Mouse (Mus musculus) retina, postnatal 7 days (tissue): Measurements from ENCODE around the gene Gpc6.

Experiments
- DNase-seq: peaks from one replicate; pipeline ENCODE4 v3.0.0-alpha.2; 2012; ENCODE audit warnings: low read depth, low spot score

The Gpc6 gene

DNA sequence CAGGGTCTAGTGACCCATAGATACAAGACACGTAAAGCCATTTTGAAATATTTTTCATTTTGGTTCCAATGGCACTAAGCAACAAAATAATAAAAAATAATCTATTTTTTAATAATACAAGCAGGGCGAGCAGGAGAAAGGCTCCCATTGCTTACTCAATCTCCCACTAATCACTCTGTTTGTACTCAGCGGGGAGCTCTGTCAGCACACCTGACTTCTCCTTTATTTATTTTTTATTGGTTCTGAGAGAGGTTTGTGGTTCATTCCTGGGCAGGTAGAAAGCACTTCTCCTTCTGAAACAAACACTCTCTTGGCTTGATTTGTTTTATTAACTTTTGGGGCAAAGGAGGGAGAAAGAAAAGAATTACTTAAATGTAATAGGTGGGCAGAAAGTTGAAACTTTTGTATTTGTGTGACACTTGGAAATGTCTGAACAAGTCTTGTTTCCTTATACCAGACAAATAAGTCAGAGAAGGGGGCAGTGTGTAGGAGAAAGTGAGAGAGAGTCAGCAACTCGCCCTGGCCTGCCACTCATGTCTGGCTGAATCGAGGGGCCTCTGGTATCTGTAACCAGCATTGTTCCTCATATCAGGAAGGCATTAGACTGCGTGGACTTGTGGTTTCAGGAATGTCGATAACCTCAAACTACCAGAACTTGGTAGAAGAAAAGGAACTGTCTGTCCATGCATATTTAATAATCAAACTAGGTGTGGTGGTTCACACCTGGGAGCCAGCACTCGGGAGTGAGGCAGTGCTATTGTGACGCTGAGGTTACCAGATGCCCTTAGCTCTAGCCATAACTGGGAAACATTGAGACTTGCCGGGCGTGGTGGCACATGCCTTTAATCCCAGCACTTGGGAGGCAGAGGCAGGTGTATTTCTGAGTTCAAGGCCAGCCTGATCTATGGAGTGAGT, 924.7 kb downstream of the Gpc6 start:
- no peak for DNase-seq

DNA sequence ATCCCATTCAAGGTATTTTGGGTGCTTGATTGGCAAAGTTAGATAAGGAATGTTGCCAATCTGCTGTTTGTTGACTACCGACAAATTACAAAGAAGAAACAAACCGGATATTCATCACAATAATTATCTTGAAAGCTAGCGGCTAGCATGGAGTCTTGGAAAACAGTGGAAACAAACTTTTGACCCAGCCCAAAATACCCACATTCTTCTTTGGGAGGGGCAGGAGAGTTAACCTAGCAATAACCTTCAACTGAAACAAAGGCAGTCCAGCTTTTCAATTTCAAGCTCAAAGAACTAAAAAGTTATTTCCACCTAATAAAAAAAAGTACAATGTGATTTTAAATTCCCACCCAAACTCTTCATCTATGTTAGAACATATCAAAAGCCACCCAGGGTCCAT, 927.2 kb downstream of the Gpc6 start:
- no peak for DNase-seq

DNA sequence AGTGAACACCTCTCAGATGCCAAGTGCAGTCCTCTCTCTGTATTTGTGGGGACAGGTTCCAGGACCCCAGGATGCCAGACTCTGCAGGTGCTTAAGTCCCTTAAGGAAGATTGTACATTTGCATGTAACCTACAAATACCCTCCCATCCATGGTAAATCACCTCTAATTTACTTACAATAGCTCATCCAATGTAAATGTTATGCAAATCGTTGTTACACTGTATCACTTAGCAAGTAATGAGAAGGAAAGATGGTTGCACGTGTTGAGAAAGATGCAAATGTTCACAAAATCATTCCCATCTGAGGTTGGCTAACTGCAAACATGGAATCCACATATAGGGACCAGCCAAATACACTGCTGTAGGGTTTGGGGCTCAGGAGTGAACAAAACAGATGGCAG, 927.7 kb downstream of the Gpc6 start:
- no peak for DNase-seq

DNA sequence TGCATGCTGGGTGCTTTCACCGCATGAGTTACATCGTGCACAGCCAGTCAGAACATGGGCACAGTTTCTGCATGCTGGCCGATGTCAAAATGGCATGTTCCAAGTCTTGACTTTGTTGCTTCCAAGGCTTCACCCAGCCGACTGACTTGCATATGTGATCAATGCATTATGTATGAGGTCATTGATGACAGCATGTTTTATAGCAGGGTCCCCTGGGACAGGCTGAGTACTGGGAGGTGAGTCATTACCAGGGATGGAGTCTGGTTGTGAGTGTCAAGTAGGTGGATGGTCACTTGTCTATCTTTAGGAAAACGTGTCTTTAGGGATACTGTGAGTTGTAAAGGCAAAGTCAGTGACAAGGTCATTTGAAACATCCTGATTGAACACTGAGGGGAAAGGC, 929.4 kb downstream of the Gpc6 start:
- DNase-seq, result no peak

DNA sequence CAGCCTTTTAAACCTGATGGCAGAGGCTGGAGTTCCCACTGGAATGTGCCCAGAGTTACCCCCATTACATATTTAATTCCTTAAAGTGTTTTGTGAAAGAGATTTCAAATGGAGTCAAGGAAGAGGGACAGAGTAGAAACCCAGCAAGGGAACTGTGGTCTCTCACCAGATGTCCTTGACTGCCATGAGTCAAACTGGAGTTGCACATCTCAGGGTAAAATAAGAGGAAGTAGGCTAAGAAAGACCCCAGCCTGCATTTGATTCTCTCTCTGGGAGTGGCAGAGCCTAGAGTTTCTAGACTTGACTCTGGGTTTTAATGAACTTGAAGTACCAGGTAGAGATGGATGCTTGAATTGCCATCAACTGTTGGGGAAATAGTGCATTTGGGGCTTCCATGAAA, 946.2 kb downstream of the Gpc6 start:
- no peak for DNase-seq

DNA sequence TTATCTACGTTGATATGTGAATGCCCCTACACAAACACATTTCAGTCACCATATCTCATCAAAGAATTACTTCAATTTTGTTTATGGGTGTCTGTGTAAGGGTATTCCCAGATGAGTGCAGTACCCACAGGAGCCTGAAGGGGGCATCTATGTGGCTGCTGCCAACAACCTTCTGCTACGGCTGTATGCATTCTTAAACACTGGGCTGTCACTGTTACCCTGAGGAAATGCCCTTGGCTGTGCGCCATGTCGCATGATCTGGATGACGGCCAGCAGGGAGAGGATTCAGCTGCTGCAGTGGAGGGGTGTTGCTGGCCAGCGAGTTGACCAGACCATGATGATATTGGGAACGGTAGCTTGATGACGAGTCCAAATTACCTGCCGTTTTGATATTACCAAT, 954.2 kb downstream of the Gpc6 start:
- DNase-seq, result no peak

DNA sequence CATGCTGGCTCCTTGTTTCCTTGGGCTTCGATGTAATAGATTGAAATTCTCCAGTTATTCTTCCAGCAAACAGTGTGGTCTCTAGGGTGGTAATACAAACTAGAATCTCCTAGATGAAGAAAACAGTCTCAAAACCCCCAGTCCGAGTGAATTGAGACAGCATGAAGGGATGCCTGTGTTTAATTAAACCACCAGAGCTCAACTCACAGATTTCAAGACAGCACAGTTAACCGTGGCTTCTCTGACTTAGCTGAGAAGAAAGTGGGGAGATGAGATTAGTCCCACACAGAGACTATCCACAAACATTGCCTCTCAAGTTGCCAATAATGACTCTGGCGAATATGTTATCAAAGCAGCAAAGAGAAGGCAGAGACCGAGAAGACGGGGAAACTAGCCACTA, 956.0 kb downstream of the Gpc6 start:
- no peak for DNase-seq

DNA sequence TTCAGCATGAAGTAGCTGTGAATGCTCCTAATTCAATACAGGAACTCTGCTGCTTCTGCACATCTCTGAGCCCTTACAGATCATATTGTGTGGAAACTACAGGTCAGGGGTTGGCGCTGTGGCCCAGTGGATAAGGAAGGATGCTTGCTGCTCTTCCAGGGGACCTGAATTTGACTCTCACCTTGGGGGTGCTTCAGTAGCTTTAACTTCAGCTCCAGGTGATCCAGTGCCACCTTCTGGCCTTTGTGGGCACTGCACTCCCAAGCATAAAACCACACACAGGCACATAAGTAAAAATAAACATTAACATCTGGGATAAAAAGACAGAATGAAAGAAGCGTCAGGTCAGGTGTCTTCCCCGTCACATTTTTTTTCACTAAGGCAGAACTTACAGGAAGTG, 957.1 kb downstream of the Gpc6 start:
- DNase-seq, result no peak

DNA sequence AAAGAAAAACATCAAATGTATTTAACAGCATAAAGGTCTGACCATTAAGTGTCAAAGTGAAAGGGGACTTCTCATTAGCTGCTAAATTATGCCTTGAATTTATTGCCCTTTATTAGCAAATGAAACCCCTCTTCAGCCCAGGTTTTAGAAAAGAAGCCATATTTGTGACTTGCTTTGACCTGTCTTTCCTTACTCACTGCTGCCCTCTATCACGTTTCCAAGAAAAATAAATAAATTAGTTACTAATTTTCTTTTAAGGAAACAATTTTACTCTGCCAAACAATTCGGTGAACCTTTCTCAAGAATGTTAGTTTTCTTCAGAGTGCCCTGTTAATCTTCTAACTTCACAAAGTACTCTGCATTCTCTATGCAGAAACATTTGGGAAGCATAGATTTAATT, 964.5 kb downstream of the Gpc6 start:
- DNase-seq, result no peak

DNA sequence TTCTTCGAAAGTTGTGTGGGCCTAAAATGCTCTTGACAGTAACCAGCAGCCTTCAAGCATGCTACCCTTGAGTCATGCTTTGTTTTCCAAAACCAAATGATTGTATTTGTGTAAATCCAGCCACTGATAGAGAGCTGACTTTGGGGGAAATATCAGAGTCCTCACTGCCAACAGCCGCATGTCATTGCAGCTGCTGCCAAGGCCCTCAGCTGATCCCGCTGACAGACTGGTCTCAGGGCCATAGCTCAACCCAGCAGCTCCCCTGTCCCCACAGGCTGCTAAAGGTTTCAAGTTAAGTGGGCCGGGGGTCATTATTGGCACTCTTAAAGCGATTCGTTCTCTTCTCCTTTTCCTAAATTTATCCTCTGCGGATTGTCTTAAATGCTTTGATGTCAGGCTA, 966.3 kb downstream of the Gpc6 start:
- no peak for DNase-seq

DNA sequence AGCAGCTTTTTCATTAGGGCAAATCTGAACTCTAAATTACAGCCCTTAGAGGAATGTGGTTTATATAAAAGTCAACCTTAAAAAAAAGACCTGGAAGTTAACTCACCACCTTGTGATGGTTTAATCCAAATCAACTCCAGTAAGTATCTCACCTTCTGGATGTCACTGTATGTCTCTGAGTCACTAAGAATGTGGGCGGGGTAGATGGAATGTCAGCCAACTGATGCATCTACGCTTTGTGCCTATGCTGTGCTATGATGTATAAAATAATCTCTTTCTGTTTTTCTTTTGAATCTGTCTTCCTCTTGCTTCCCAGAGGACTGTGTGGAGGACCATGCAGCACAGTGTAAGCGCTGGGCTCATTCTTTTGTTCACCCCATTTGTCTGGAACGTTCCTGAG, 966.9 kb downstream of the Gpc6 start:
- no peak for DNase-seq

DNA sequence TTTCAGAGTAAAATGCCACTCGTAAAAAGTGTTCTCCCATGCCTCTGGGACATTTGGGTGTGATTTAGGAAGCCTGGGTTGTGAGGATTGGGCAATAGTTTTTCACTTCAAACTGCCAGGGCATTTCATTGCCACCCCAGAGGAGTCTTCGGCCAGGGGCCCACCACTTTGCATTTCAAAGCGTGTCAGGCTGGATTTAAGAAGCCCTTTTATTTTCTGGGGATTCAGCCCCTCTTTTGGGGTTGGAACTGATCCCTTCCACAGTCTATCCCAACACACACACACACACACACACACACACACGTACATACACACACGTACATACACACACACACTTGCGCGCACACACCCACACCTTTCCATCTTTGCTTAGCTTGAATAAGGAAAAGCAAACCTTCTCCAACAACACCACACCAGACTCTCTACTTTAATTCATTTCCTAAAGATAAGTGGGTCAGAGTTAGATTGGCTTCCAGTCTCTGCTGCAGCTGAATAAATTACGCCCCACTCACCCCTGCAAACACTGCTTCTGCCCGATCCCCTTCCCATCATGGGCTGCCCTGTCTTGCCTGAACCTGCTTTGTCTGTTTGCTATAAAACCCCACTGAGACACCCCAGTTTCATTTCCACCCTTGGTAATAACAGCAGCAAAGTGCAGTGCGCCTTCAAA, 969.9 kb downstream of the Gpc6 start:
- DNase-seq, result no peak

DNA sequence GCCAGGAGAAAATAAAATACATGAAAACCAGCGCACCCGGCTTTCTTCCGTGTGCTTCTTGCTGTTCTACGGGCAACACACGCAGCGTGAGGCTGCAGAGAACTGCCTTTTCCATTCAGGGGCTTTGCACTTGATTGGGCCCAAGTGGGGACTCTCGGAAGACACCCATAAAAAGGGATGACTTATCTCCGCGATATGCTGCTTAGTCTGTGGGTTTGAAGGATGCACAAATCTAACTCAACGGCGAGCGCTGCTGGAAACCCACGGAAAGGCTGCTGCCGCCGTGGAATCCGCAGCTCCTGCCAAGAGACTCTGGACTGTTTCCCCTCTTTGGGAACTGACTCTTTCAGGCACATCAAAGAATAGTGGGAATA, 970.4 kb downstream of the Gpc6 start:
- no peak for DNase-seq

DNA sequence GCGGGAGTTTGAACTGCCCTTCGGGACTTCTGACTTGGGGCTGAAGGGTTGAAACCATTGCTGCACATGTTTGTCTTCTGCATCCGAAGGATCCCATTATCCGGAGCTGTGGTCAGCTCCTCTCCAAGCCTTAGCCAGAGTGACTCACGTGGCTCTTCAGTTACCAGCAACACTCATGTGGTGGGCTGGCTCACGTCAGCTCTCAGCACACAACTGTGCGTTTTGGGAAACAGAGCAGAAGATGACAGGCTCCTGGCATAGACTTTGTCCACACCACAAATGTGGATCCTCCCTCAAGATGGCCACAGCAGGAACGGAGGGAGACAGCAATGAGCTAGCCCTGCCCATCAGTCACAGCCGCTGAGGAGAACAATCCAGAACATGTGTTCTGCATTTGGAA, 979.2 kb downstream of the Gpc6 start:
- DNase-seq, result no peak

DNA sequence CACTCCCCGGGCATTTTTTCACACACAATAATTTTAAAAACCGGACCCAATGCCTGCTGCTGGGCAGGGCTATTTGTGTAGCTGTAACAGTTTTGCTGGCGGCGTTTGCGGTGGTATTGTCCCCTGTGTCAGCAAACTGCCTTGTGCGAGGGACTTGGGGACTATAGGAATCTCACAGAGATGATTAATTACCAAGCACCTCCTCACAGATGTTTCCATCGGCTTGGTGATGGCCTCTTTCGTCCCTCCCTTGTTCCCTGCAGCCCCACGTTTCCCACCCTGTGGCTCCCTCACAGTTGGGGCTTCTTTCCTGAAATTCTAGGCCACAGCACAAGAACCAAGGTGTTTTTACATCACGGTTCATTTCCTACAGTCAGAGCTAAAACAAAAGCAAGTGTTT, 980.6 kb downstream of the Gpc6 start:
- no peak for DNase-seq

DNA sequence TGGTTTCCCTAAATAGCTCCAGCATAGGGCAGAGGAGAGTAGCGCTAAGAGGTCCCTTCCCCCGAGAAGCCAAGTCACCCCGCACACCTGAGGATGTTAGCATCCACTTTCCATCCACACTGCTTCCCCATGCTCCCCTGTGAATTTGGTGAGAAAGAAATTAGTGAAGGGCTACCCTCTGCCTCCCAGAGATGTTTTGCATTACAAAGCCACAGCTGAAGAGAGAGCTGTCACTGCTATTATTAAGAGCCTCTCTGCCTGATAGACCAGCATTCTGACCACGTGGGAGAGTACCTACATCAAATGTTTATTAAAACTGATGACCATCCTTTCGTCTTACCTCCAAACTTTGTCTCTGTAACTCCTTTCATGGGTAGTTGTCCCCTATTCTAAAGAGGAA, 981.2 kb downstream of the Gpc6 start:
- DNase-seq, result no peak

DNA sequence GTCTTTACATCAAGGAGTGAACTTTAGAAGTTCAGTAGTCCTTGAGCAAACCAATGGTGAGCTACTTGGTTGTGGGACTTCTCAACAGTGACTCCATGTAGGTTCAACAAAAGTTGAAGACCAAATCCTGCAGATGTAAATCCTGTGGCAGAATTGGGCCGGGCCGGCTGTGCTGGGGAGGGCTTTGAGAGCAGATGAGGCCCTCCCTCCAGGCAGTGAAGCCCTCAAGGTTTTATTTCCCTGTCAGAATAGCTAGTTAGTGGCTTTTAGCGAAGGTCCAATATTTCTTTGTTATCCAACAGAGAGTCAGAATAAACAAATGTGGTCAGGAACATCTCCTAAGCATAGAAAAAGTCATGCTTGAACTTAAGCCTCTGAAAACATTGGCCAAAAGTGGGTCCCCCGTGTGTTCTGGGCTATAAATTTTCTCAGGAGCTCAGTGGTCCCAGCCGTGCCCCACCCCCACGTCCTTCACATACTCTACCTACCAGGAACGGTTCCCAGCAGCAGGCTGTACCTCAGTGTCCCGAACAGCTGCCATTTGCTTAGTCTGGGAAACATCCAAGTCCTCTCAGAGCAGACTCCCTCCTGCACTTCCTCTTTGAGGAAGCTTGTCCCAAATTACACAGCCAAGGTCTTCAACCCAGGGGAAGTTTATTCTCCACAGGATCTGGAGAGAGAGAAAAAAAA, 983.3 kb downstream of the Gpc6 start:
- no peak for DNase-seq

DNA sequence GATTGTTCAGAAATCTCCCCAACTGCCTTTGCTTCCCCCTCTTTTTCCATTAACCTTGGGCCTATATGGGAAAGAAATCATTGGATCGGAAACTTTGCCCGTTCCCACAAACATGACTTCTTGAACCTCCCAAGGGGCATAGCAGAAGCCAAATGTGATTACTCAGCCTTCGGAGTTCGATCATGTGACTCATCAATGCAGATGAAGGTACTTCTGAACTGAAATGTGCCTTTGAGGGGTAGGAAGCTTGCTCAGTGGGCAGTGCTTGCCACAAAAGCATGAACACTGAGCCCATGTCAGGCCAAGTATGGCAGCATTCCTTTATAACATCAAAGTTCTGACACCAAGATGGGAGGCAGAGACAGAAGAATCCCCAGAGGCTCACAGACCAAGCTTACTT, 983.9 kb downstream of the Gpc6 start:
- no peak for DNase-seq

DNA sequence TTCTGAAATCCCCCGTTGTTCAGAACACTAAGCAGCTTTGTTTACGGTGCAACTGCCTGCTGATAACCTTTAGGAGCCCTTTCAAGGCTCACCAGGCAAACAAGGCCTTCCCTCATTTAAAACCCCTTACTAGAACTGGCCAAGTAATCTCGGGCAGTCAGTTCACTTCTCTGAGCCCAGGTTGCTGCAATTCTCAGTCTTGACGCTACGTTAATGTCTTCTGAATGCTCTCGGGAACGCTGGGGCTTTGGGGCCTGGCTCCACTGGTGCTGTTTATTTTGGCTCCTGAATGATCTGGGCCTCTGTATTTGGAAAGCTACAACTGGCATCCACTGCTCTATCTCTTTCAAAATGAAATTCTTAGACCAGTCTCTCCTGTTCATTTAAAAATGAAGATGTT, 985.2 kb downstream of the Gpc6 start:
- DNase-seq, result no peak

DNA sequence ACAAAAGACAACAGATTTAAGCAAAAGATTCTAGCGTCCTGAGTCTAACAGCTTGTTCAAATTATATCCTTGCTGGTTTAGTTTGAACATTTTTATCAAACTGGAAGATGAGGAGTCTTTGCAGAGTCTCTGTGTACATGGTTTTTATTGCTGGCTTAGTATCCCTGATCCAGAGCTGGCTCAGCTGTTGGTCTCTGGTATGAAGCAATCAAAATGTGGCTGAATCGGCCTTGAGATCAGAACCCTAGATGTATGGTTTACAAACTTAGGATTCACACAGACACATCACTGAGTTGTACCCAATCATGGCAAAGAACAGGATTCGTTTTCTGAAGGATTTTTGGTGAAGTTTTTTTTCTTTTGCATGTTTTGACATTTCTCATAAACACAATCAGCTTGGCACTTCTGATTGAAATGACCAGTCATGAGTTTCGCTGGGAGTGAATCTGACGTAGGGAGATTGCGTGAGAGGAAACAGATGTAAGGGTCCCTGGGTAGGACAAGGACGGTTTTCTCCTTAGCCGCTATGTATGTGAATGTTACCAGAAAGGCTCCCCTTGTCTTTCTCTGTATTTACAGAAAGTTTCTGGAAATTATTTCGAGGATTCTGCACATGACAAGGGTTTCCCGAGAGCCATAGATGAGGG, 987.6 kb downstream of the Gpc6 start:
- no peak for DNase-seq

DNA sequence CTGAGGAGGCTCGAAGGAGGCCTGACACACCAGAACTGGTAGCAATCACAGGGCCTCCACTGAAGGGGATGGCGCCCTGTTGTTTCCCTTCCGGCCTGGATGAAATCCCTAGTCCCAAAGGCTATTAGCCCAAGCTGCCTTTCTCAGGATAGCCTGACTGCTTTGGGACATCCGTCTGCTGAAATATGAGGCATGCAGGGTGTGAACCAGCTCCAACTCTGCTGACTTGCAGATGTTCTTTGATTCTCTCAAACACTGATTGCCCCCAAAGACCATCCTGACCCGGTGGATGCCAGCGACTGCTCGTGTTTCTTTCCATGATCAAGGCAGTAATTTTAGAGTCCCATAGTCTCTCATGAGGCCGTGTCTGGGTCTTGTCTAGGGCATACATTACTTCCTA, 991.5 kb downstream of the Gpc6 start:
- no peak for DNase-seq

DNA sequence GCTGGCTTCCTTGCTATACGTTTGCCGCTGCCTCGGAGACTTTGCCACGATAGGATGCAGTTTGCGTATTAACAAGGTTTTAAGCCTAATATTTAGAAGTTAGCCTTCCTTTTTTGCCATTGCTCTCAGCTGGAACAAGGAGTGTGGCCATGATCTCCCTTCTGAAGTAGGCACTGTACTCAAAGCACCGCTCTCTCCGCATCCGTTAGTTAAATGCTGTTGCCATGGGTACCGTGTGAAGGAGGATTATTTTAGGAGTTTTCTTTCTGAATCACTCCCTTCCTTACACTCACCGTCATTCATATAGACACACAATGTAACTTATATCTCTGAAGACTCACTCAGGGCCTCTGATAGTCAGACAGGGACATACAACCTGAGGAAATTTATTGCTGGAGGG, 993.6 kb downstream of the Gpc6 start:
- no peak for DNase-seq
